Mouse (Mus musculus) gastrocnemius, postnatal 4 days (tissue): ENCODE data around the gene Ptpn21. TPM values are rescaled to one million over a fixed set of nuclear protein-coding genes. Genes with fewer than 3 reads are reported as not detected.
A peak's percentile ranks its signal among the peaks of the same experiment; 100 is the strongest.

Experiments
- DNase-seq, 2 experiments: peaks; one replicate each; pipeline ENCODE4 v3.0.0; 2021 to 2022; ENCODE audit warnings: low spot score in 2 of 2, mixed read lengths in 2 of 2
- total RNA-seq, 2 experiments: library from RNA; stranded (reverse); gene quantifications; 2 replicates each; pipeline ENCODE4 v1.2.3; 2021

Ptpn21 gene
- total RNA-seq, 2 experiments from 2014 or later, result 53.4 to 56.0 TPM

- peak in 1 of 2 experiments; percentile 3 for DNase-seq
These were observed 68.1 kb downstream of the Ptpn21 start for GRCm38 (mm10) chr12:98669086-98669485.

- no peak for DNase-seq
These were observed 68.9 kb downstream of the Ptpn21 start for GRCm38 (mm10) chr12:98668132-98668814.

GRCm38 (mm10) chr12:98662617-98663016 lies 74.6 kb downstream of the Ptpn21 start:
- no peak for DNase-seq

GRCm38 (mm10) chr12:98656873-98657272 lies 80.3 kb downstream of the Ptpn21 start:
- no peak for DNase-seq

GRCm38 (mm10) chr12:98644852-98645251 lies 92.4 kb downstream of the Ptpn21 start:
- no peak for DNase-seq

- no peak for DNase-seq
These were observed 108.8 kb downstream of the Ptpn21 start for GRCm38 (mm10) chr12:98628260-98628970.

GRCm38 (mm10) chr12:98627392-98628259 lies 109.6 kb downstream of the Ptpn21 start, which contains the start of gene Spata7:
Gene Spata7 (plus strand): TSS chr12:98628157.
- peak; percentile 48 to 81 for DNase-seq

Other genes with a start within 250 kb of the Ptpn21 start
- under 1 TPM; 0.18 to 0.25 TPM for gene Kcnk10, start 159.1 kb downstream of the Ptpn21 start, total RNA-seq
- 1 to 10 TPM; 6.0 to 7.0 TPM for gene Spata7, start 109.2 kb downstream of the Ptpn21 start, total RNA-seq
- gene Zc3h14, start 9.6 kb upstream of the Ptpn21 start, total RNA-seq, result 10 to 100 TPM; 67.9 to 75.1 TPM
- gene Eml5, start 164.1 kb upstream of the Ptpn21 start, total RNA-seq, result 1 to 10 TPM; 3.3 to 3.7 TPM
- 10 to 100 TPM; 20.3 to 20.6 TPM for gene Ttc8, start 183.2 kb upstream of the Ptpn21 start, total RNA-seq